Mouse (Mus musculus): ENCODE data around the gene Aaed1. TPM values are rescaled to one million over a fixed set of nuclear protein-coding genes. Genes with fewer than 3 reads are reported as not detected.

Gene Aaed1
- polyA plus RNA-seq, 1 experiment, result 4.4 TPM

DNA sequence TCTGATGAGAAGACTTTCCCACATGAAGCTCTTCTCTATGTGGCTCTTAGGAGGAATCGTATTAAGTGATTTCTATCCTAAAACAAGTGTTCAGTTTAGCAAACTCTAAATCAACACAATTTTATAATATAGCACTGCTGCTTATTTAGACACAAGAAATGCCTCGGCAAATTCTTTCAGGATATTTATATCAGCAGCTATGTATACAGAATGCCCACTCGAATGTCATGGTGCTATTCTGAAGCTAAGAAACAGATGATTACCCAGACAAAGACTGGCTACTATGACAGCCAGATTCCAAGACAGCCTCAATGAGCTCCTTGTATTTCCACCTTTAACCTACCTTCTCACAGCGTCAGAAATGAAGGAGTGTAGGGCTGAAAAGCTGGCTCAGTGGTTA lies 79.4 kb downstream of the Aaed1 start:
- no peak overlapping the region for H3K27ac ChIP-seq (ENCODE audit: insufficient read depth, low read depth, low read length)
- H3K4me3 ChIP-seq (ENCODE audit: low read depth, low read length), result no peak overlapping the region
- 90% methylated on average over 4 of the region's 4 CpGs for WGBS
- TF ChIP-seq POLR2A (IDR thresholded peaks at IDR 0.05; ENCODE audit: low read depth, low read length) (no peak), CTCF (IDR thresholded peaks at IDR 0.05; ENCODE audit: extremely low read depth, insufficient read length, insufficient replicate concordance, low read depth, low read length) (no peak)
- H3K27me3 ChIP-seq (ENCODE audit: control insufficient read depth, insufficient read depth, low read length), result no peaks in the 10 kb centered on the region
- H3K4me1 ChIP-seq (ENCODE audit: control insufficient read depth, insufficient read depth, insufficient read length, low read length), result no peaks in the 10 kb centered on the region
- H3K36me3 ChIP-seq (ENCODE audit: control insufficient read depth, insufficient read depth, low read length), result no peaks in the 10 kb centered on the region

DNA sequence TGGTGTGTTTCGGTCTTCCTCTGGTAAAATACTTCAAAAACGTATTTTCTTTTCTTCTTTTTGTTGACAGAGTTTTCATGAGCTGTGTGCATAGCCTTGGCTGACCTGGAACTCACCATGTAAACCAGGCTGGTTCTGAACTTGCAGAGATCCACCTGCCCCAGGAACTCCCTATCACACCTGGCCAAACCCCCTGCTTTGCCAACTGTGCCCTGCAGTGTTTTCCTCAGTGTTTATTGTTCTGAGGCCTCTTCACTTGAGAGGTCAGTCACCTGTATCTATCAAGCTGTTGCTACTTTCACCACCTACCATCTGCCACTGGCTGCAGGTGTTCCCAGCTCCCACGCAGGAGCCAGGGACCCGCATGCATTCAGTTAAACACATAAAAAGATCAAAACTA lies 85.8 kb downstream of the Aaed1 start:
- Histone ChIP-seq H3K4me3 (ENCODE audit: low read depth, low read length) (no peak overlapping the region), H3K36me3 (ENCODE audit: control insufficient read depth, insufficient read depth, low read length) (peaks cover 7% of the 10 kb centered on the region; the same call in 1 of the 2 replicates), H3K27ac (ENCODE audit: insufficient read depth, low read depth, low read length) (no peak overlapping the region), H3K4me1 (ENCODE audit: control insufficient read depth, insufficient read depth, insufficient read length, low read length) (no peaks in the 10 kb centered on the region), H3K27me3 (ENCODE audit: control insufficient read depth, insufficient read depth, low read length) (no peaks in the 10 kb centered on the region)
- TF ChIP-seq POLR2A (IDR thresholded peaks at IDR 0.05; ENCODE audit: low read depth, low read length) (no peak), CTCF (IDR thresholded peaks at IDR 0.05; ENCODE audit: extremely low read depth, insufficient read length, insufficient replicate concordance, low read depth, low read length) (no peak)
- WGBS, result 83% methylated on average over 4 of the region's 4 CpGs

DNA sequence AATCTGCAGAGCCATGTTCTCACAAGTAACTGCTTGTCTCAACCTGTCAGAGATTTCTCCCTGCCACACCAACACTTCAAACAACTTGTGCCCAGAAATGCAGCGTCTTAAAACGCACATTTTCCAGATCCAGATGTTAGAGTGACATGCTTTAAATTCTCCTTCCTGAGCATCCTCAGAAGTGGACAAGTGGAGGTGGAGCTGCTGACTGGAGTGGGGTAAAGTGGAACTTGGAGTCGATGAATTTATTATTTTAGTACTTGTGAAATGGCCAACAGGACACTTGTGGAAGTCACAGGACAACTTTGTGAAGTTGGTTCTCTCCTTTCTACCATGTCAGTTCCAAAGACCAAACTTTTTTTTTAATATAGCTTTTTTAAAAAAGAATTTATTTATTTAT lies 86.8 kb downstream of the Aaed1 start:
- 86% methylated on average over 3 of the region's 3 CpGs for WGBS
- Histone ChIP-seq H3K27me3 (ENCODE audit: control insufficient read depth, insufficient read depth, low read length) (no peaks in the 10 kb centered on the region), H3K4me3 (ENCODE audit: low read depth, low read length) (no peak overlapping the region), H3K4me1 (ENCODE audit: control insufficient read depth, insufficient read depth, insufficient read length, low read length) (no peaks in the 10 kb centered on the region), H3K36me3 (ENCODE audit: control insufficient read depth, insufficient read depth, low read length) (peaks cover 7% of the 10 kb centered on the region; the same call in 1 of the 2 replicates), H3K27ac (ENCODE audit: insufficient read depth, low read depth, low read length) (no peak overlapping the region)
- TF ChIP-seq CTCF (IDR thresholded peaks at IDR 0.05; ENCODE audit: extremely low read depth, insufficient read length, insufficient replicate concordance, low read depth, low read length), result no peak
- TF ChIP-seq POLR2A (IDR thresholded peaks at IDR 0.05; ENCODE audit: low read depth, low read length), result no peak

Other genes starting within 250 kb of the Aaed1 start
- not detected in 2 replicates for gene Hsd17b3, start 223.5 kb downstream of the Aaed1 start, polyA plus RNA-seq (2012; rRNA removed)
- 3.9 and 7.1 TPM in 2 replicates for gene Slc35d2, start 183.3 kb downstream of the Aaed1 start, polyA plus RNA-seq (2012; rRNA removed)
- gene Zfp367, start 159.5 kb downstream of the Aaed1 start, polyA plus RNA-seq (2012; rRNA removed), result 1.8 and 3.0 TPM in 2 replicates
- gene Habp4, start 150.9 kb downstream of the Aaed1 start, polyA plus RNA-seq (2012; rRNA removed), result 6.5 and 8.7 TPM in 2 replicates
- gene Cdc14b, start 37.4 kb downstream of the Aaed1 start, polyA plus RNA-seq (2012; rRNA removed), result 1.4 and 2.8 TPM in 2 replicates
- gene Ctsl, start 58.2 kb upstream of the Aaed1 start, polyA plus RNA-seq (2012; rRNA removed), result 17.4 and 17.9 TPM in 2 replicates
- gene Cdk20, start 119.6 kb upstream of the Aaed1 start, polyA plus RNA-seq (2012; rRNA removed), result 5.4 and 5.8 TPM in 2 replicates
- gene Fam240b, start 185.1 kb upstream of the Aaed1 start, polyA plus RNA-seq (2012; rRNA removed), result not detected in 2 replicates

Measured in small intestine, adult 2 months (tissue).